Mouse (Mus musculus) B cell, adult 67 days (primary cell): ENCODE measurements around the gene Mettl7b. TPM values are rescaled to one million over a fixed set of nuclear protein-coding genes. Genes with fewer than 3 reads are reported as not detected.

Source experiments
- total RNA-seq, 2 experiments: library from RNA; stranded (reverse); gene quantifications; 4 replicates each; pipeline ENCODE4 v1.2.4; 2023

Mettl7b gene
- total RNA-seq = not detected

DNA sequence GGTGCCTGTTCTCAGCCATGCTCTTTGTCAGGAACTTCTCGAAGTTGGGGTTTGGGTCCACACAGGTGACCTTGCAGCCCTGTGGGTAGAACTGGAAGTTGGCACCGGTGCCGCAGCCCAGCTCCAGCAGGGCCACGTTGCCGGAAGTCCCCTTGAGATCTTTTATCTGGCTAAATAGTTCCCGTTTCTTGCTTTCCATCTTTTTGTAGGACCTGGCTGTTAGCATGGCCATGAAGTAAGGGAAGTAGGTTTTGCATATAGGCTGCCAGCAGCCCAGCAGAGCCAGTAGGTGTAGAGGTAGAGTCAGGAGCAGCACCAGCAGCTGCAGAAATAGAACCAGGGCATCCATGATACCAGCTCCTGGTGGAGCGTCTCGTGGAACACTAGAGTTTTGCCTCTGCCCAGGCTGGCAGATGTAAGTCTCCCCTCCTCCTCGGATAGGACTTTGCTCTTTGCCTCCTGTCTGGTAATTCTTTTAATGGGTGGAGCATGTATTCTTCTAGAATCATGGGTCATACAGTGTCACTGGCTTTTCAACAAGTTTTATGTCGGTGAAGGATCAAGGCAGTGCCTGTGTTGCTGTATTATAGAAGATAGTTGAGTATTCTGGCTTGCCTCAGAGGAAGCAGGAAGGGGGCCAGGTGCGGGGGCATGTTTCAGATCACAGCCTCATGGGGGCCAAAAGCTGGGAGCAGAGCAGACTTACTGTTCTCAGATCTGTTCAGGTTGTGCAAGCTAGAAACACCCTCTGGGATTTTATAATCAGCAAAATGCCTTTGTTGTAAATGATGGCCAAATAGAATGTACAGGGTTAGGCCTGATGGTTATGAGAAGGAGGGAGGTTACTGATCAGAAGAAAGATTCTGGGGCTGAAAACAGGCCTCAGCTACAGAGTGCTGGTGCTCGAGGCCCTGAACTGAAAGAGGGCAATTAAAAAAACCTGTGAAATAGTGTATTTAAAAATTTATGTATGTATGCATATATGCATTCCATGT, at the start of gene Mettl7b:
Mettl7b (minus strand) TSS at position 399 of the 995 bp plus-strand sequence.

DNA sequence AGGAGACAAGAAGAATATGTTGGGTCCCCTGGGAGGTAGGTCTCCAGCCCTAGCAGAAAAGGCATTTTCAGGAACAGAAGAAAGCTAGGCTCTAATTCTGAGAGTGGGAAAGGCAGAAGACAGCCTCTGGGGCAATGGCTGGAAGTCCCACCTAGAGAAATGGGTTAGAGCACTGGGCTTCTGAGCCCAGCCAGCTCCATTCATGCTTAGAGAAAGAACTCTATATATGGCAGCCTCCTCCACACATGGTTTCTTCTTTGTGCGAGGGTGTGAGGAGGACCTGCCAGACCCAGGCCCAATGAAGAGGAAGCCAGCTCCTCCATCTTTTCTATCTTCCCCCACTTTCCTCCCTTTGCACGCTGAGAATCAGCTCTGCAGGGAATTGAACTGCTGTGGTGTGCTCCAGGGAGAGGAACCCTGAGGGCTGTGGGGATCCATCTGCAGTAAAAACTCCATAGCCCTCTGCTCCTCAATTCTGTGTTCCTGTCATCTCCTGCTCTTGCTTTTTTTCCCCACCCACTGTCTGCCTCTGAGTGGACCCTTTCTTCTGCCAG, 49.6 kb upstream of the Mettl7b start, which contains the start of gene Olfr763:
Olfr763 (plus strand) TSS at position 504 of the 554 bp plus-strand sequence.

GRCm38 (mm10) chr10:128989131-128989530, 28.3 kb upstream of the Mettl7b start, which contains the start of gene Olfr9:
Olfr9 (plus strand) TSS chr10:128989431.

GRCm38 (mm10) chr10:128933574-128933973, 27.2 kb downstream of the Mettl7b start, which contains the start of gene Itga7:
Itga7 (plus strand) TSS chr10:128933818.

DNA sequence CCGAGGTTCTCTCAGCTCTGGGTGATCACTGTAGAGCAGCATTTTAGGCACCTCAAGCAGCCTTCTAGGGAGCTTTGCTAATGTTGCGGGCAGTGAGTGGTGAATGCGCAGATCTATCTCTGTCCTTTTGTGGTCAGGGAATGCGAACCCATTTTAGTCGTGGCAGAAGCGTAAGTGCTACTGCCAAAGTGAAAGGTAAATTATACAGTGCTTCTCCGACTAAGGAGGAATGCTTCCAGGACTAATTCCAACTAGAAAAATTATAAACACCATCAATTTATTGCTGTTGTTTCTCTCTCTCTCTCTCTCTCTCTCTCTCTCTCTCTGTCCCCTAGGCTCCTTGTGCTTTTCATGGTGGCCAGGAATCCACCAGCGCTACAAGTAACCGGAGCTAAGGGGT, 36.9 kb downstream of the Mettl7b start, which contains the start of gene Bloc1s1:
Bloc1s1 (minus strand) TSS at position 101 of the 400 bp plus-strand sequence.

GRCm38 (mm10) chr10:128922822-128923012, 38.1 kb downstream of the Mettl7b start, which contains the start of gene Rdh5:
Rdh5 (minus strand) TSS chr10:128922888.

Other genes starting within 250 kb of the Mettl7b start
- 100 to 1,000 TPM; 188 to 201 TPM for gene Dgka, start 216.1 kb downstream of the Mettl7b start, total RNA-seq
- gene Pym1, start 213.1 kb downstream of the Mettl7b start, total RNA-seq = 10 to 100 TPM; 46.2 to 59.0 TPM
- gene Mmp19, start 170.1 kb downstream of the Mettl7b start, total RNA-seq = not detected
- gene Dnajc14, start 156.9 kb downstream of the Mettl7b start, total RNA-seq = 10 to 100 TPM; 70.8 to 83.4 TPM
- 10 to 100 TPM; 18.4 to 18.7 TPM for gene Tmem198b, start 156.6 kb downstream of the Mettl7b start, total RNA-seq
- gene Sarnp, start 143.7 kb downstream of the Mettl7b start, total RNA-seq = 10 to 100 TPM; 55.1 to 57.0 TPM
- gene Ormdl2, start 139.3 kb downstream of the Mettl7b start, total RNA-seq = 10 to 100 TPM; 21.2 to 25.7 TPM
- 10 to 100 TPM; 53.2 to 61.2 TPM for gene Gdf11, start 69.3 kb downstream of the Mettl7b start, total RNA-seq
- 1 to 10 TPM; 1.2 to 1.7 TPM for gene Cd63, start 60.0 kb downstream of the Mettl7b start, total RNA-seq
- 1 to 10 TPM; 6.5 to 8.2 TPM for gene Rdh5, start 38.1 kb downstream of the Mettl7b start, total RNA-seq
- gene Bloc1s1, start 37.0 kb downstream of the Mettl7b start, total RNA-seq = 10 to 100 TPM; 67.9 to 70.9 TPM
- under 1 TPM in 1 of 2 experiments, not detected in 1; 0.26 TPM for gene Itga7, start 27.2 kb downstream of the Mettl7b start, total RNA-seq
- gene Olfr9, start 28.4 kb upstream of the Mettl7b start, total RNA-seq = not detected
- gene Olfr763, start 49.8 kb upstream of the Mettl7b start, total RNA-seq = not detected
- not detected for gene Olfr764-ps1, start 78.9 kb upstream of the Mettl7b start, total RNA-seq
- gene Olfr765, start 89.0 kb upstream of the Mettl7b start, total RNA-seq = not detected
- gene Olfr766-ps1, start 108.0 kb upstream of the Mettl7b start, total RNA-seq = not detected
- not detected for gene Olfr767, start 121.9 kb upstream of the Mettl7b start, total RNA-seq
- not detected for gene Olfr768, start 138.4 kb upstream of the Mettl7b start, total RNA-seq
- gene Olfr769, start 156.9 kb upstream of the Mettl7b start, total RNA-seq = not detected
- not detected for gene Olfr770, start 178.0 kb upstream of the Mettl7b start, total RNA-seq
- not detected for gene Olfr771, start 203.8 kb upstream of the Mettl7b start, total RNA-seq
- not detected for gene Olfr772, start 216.9 kb upstream of the Mettl7b start, total RNA-seq
- not detected for gene Olfr773, start 226.4 kb upstream of the Mettl7b start, total RNA-seq